Mouse (Mus musculus) embryonic facial prominence, embryonic 14.5 days (tissue): ENCODE measurements around the gene Car9. TPM values are rescaled to one million over a fixed set of nuclear protein-coding genes. Genes with fewer than 3 reads are reported as not detected.

Source experiments
- ATAC-seq: fragments of 200-750 bp; cut with Nextera tagmentation; 2 replicates; pipeline ENCODE4 v1.8.0; 2017; ENCODE audit warnings: low read depth, moderate number of reproducible peaks, moderate TSS enrichment
- DNase-seq: peaks from one replicate; pipeline ENCODE4 v3.0.0-alpha.2; 2015; ENCODE audit warnings: low spot score
- H3K27ac ChIP-seq: fragments of 300-500 bp; sonication (generic); replicated peaks from 2 replicates; pipeline ENCODE4 v1.5.1; 2014; ENCODE audit warnings: low read depth, mild to moderate bottlenecking, low read length, moderate library complexity
- H3K27me3 ChIP-seq: fragments of 300-500 bp; sonication (generic); replicated peaks from 2 replicates; pipeline ENCODE4 v1.6.1; 2014; ENCODE audit warnings: low read length; ENCODE audit not compliant: control insufficient read depth, insufficient read depth
- H3K36me3 ChIP-seq: fragments of 300-500 bp; sonication (generic); 2 replicates; pipeline ENCODE4 v1.6.1; 2014; ENCODE audit warnings: low read length, mixed read lengths; ENCODE audit not compliant: control insufficient read depth, insufficient read depth
- H3K4me1 ChIP-seq: fragments of 300-500 bp; sonication (generic); 2 replicates; pipeline ENCODE4 v1.6.1; 2014; ENCODE audit warnings: antibody characterized with exemption, low read length; ENCODE audit not compliant: control insufficient read depth, insufficient read depth
- H3K4me2 ChIP-seq: fragments of 300-500 bp; sonication (generic); 2 replicates; pipeline ENCODE4 v1.6.1; 2014; ENCODE audit warnings: low read depth, mild to moderate bottlenecking, low read length, moderate library complexity, mixed read lengths
- H3K4me3 ChIP-seq: fragments of 300-500 bp; sonication (generic); 2 replicates; pipeline ENCODE4 v1.5.1; 2014; ENCODE audit warnings: low read depth, mild to moderate bottlenecking, low read length
- H3K9ac ChIP-seq: fragments of 300-500 bp; sonication (generic); 2 replicates; pipeline ENCODE4 v1.6.1; 2014; ENCODE audit warnings: low read depth, mild to moderate bottlenecking, low read length, moderate library complexity, mixed read lengths
- H3K9me3 ChIP-seq: fragments of 300-500 bp; sonication (generic); 2 replicates; pipeline ENCODE4 v1.6.1; 2016; ENCODE audit warnings: low read length; ENCODE audit not compliant: control insufficient read depth
- WGBS: fragments of 180-500 bp; shearing (Covaris S2); extraction: QIAGEN DNeasy Blood & Tissue Kit; methylation state at CpG from one replicate; pipeline ENCODE4 v1.1.7; 2014; 5-methylcytosine and 5-hydroxymethylcytosine counted together
- polyA plus RNA-seq: library from polyadenylated mRNA; unstranded; fragments of >200 nt; fragmentation: Nextera tagmentation; extraction: Ambion mirVana; gene quantifications from 2 replicates; pipeline ENCODE4 v1.2.1, GENCODE M21; 2014

Gene Car9
- polyA plus RNA-seq, 1 experiment from 2014 or later: 0.43 TPM

DNA sequence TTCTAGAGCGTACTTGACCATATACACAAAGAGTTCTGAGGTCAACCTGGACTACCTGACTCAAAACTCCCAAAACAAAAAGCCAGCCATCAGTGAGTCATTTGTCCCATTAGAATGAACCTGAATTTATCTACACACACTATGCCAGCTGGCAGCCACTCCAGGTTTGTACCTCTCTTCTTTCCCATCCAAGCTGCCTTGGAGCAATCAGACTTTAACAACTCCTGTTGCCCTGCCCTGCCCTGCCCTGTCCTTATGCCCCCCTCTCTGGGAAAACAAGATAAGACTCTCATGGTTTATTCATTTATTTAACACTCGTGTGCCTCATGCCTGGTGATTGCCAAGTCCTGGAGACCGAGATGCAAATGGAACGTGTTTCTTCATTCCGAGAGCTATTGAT lies 16.0 kb upstream of the Car9 start:
- WGBS: 91% methylated on average over 5 of the region's 5 CpGs
- no peak for ATAC-seq
- no peaks in the 10 kb centered on the region for H3K9me3 ChIP-seq

DNA sequence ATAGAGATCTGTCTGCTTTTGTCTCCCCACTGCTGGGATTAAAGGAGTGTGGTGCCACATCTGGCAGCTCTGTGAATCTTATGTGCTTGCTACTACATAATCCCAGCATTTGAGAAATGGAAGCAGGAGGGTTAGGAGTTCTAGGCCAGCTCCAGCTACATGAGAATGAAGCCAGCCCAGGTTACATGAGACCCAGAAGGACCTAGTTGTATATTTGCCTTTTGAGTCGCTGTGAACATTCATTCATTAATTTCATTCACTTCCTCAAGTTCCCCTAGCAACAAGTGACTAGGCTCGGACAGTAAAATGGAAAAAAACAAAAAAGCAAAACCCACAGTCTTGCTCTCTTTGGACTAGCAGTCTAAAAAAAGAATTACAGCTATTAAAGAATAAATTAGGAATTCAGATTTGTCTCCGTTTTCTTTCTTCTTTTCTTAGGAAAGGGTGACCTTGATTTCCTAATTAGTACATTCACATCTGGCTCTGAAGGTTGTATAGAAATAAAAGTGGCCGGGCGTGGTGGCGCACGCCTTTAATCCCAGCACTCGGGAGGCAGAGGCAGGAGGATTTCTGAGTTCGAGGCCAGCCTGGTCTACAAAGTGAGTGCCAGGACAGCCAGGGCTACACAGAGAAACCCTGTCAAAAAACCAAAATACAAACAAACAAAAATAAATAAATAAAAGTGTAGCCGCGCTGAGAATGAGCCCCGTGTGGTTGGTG lies 14.5 kb upstream of the Car9 start:
- Histone ChIP-seq H3K4me1 (peaks cover 4% of the 10 kb centered on the region), H3K9me3 (no peaks in the 10 kb centered on the region), H3K9ac (peak overlapping the region; percentile 30; the same call in 1 of the 2 replicates), H3K27me3 (no peaks in the 10 kb centered on the region), H3K4me3 (peak overlapping the region; percentile 77), H3K36me3 (peaks cover 11% of the 10 kb centered on the region; the same call in 1 of the 2 replicates), H3K4me2 (peak overlapping the region; percentile 70), H3K27ac (peak overlapping the region; percentile 91)
- WGBS: 44% methylated on average over 12 of the region's 12 CpGs
- ATAC-seq (no peak), DNase-seq (no peak)

More for the DNA sequence above, 16.0 kb upstream of the Car9 start:
- Histone ChIP-seq H3K27me3 (no peaks in the 10 kb centered on the region), H3K27ac (no peak overlapping the region), H3K4me2 (no peak overlapping the region), H3K9ac (no peak overlapping the region), H3K4me1 (peaks cover 4% of the 10 kb centered on the region), H3K4me3 (no peak overlapping the region), H3K36me3 (no peaks in the 10 kb centered on the region)
- DNase-seq: no peak

DNA sequence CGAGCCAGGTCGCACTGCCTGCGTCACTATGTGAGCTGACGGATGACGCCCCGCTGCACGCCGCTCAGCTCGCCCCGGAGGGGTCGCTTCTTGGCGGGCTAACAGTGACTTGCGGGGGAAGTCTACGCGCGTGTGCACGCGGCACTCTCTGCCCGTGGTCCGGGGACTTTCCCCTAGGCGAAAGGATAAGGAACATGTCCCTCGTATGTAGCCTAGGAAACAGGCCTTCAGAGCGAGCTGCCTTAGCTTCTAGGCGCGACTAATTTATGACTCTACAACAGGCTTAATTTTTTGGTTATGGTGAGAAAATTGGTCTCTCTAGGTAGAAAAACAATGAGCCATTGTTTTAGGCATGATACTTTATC lies 14.0 kb upstream of the Car9 start, which contains the start of gene Ccdc107:
Gene Ccdc107 (plus strand): TSS at position 80 of the 365 bp plus-strand sequence.
- 0% methylated on average over 25 of the region's 25 CpGs for WGBS
- no peaks in the 10 kb centered on the region for H3K9me3 ChIP-seq
- peak within 1 kb of the TSS; percentile 70 for H3K4me2 ChIP-seq
- peaks cover 15% of the 10 kb centered on the region; the same call in 1 of the 2 replicates for H3K36me3 ChIP-seq
- H3K4me1 ChIP-seq: peaks cover 6% of the 10 kb centered on the region
- DNase-seq (peak; percentile 99), ATAC-seq (peak; percentile 99)
- peak within 1 kb of the TSS; percentile 77 for H3K4me3 ChIP-seq
- H3K27me3 ChIP-seq: no peaks in the 10 kb centered on the region
- H3K9ac ChIP-seq: peak within 1 kb of the TSS; percentile 80
- peak within 1 kb of the TSS; percentile 91 for H3K27ac ChIP-seq

DNA sequence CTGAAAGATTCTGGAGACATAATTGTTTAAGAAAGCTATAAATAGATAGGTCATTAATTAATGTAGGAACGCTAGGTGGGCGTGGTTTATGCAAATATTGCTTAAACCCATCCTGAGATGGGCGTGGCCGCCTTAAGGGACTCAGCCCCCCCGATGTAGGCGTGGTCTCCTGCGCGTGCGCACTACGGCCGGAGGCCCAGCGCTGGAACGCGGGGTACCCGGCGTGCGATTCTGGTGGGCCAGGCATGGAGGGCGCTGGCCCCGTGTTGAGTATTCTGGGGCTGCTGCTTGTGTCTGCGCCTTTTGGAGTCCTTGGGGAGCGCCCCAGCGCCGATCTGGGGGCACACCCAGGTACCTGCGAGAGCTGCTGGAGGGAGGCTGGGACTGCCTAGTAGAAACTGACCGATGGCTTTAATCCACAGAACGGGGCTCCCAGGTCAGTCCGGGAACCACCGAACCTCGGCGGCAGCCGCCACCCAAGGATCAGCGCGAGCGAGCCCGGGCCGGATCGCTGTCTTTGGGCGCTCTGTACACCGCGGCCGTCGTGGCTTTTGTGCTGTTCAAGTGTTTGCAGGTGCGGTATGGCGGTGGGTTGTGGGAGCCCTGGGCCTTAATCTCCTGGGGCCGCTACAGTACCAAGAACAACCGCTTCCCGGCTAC lies 13.4 kb upstream of the Car9 start:
- H3K9me3 ChIP-seq: no peaks in the 10 kb centered on the region
- H3K27me3 ChIP-seq: no peaks in the 10 kb centered on the region
- H3K4me3 ChIP-seq: peak overlapping the region; percentile 77
- peak overlapping the region; percentile 80 for H3K9ac ChIP-seq
- peaks cover 11% of the 10 kb centered on the region for H3K4me1 ChIP-seq
- ATAC-seq (peak; percentile 91), DNase-seq (peak; percentile 98)
- 1% methylated on average over 35 of the region's 47 CpGs for WGBS
- H3K36me3 ChIP-seq: peaks cover 15% of the 10 kb centered on the region; the same call in 1 of the 2 replicates
- H3K4me2 ChIP-seq: peak overlapping the region; percentile 70
- H3K27ac ChIP-seq: peak overlapping the region; percentile 91

DNA sequence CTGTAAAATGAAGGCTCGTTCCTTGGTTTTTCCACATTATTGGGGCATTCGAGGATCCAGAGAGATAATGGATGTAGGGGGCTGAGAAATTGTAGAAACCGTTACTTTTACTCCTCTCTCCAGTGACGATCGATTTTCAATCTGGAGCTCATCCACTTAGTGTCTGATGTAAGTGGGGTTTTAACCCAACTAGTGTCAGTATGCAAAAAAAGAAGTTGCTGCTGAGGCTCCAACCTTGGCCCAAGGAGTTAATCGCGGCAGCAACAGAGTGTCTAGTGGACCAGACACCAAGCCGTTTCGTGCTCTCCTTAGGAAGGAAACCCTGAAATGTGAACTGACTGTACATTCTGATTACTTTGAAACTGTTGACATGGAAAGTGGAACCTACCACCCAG lies 12.9 kb upstream of the Car9 start:
- peak overlapping the region; percentile 80 for H3K9ac ChIP-seq
- no peaks in the 10 kb centered on the region for H3K9me3 ChIP-seq
- DNase-seq (peak; percentile 36), ATAC-seq (no peak)
- peak overlapping the region; percentile 70 for H3K4me2 ChIP-seq
- 2% methylated on average over 9 of the region's 9 CpGs for WGBS
- H3K27me3 ChIP-seq: no peaks in the 10 kb centered on the region
- H3K36me3 ChIP-seq: peaks cover 15% of the 10 kb centered on the region; the same call in 1 of the 2 replicates
- peak overlapping the region; percentile 77 for H3K4me3 ChIP-seq
- H3K27ac ChIP-seq: peak overlapping the region; percentile 91
- peaks cover 14% of the 10 kb centered on the region for H3K4me1 ChIP-seq

DNA sequence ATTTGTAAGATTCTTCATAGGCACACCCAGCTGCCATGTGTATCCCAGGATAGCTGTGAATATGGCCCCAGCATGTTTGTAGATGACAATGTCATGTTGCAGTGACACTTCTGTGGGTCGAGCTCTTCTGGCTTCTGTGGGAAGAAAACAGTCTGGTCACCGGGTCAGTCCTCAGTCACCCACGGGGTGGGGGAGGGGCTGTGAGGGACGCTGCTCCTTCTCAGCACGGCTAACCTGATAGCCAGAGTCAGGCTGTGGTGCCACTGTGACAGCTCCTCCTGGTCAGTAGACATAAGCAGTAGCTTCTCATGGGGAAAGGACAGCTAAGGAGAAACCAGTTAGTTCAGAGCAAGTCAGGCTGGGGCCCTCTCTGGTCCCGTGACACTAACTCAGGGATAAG lies 10.2 kb upstream of the Car9 start:
- DNase-seq (no peak), ATAC-seq (no peak)
- H3K9ac ChIP-seq: no peak overlapping the region
- peaks cover 15% of the 10 kb centered on the region; the same call in 1 of the 2 replicates for H3K36me3 ChIP-seq
- no peaks in the 10 kb centered on the region for H3K27me3 ChIP-seq
- no peaks in the 10 kb centered on the region for H3K9me3 ChIP-seq
- H3K4me3 ChIP-seq: no peak overlapping the region
- H3K27ac ChIP-seq: no peak overlapping the region
- H3K4me2 ChIP-seq: no peak overlapping the region
- 54% methylated on average over 6 of the region's 6 CpGs for WGBS
- peaks cover 19% of the 10 kb centered on the region for H3K4me1 ChIP-seq

DNA sequence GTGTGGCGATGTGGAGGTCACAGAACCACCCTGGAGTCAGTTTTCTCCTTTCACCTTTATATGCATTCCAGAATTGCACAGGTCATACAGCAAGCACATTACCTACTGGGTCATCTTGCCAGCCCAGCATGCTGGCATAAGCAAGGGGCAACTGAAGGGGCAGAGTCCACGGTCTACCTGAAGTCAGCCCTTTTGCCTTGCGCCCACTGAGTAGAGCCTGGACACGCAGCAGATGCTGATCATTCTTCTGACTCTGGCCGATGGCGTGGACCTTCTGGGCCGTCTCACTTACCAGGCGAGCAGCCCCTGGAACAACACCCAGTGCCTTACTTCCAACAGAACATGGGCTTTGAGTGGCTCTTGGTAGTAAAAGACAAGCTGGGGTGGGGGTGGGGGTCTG lies 9.4 kb upstream of the Car9 start:
- H3K4me2 ChIP-seq: peak overlapping the region; percentile 82; the same call in 1 of the 2 replicates
- DNase-seq (no peak), ATAC-seq (no peak)
- H3K4me3 ChIP-seq: peak overlapping the region; percentile 65; the same call in 1 of the 2 replicates
- 91% methylated on average over 8 of the region's 8 CpGs for WGBS
- no peaks in the 10 kb centered on the region for H3K27me3 ChIP-seq
- peaks cover 15% of the 10 kb centered on the region; the same call in 1 of the 2 replicates for H3K36me3 ChIP-seq
- no peak overlapping the region for H3K9ac ChIP-seq
- no peaks in the 10 kb centered on the region for H3K9me3 ChIP-seq
- no peak overlapping the region for H3K27ac ChIP-seq
- peaks cover 19% of the 10 kb centered on the region for H3K4me1 ChIP-seq

DNA sequence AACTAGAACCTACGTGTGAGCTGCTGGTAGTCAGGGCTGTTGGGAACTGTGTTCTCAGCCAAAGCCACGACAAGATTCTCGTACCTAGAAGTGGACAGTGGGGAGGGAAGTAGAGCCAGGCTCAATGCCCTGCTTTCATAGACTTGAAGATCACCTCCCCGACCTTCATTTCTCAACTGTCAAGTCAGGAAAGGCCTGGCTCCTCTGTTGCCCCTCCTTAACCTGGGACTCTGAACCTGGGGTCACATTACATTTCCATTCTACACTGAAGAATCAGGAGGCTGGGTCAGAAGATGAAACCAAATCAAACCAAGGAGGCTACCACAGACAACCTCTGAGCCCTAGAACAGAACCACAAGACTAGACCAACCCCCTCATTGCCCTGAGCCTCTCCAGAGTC lies 8.8 kb upstream of the Car9 start:
- Histone ChIP-seq H3K27ac (no peak overlapping the region), H3K9ac (peak overlapping the region; percentile 72), H3K4me1 (peaks cover 19% of the 10 kb centered on the region), H3K4me3 (peak overlapping the region; percentile 65), H3K36me3 (peaks cover 15% of the 10 kb centered on the region; the same call in 1 of the 2 replicates), H3K27me3 (no peaks in the 10 kb centered on the region), H3K9me3 (no peaks in the 10 kb centered on the region), H3K4me2 (peak overlapping the region; percentile 82)
- no peak for DNase-seq
- 59% methylated on average over 4 of the region's 4 CpGs for WGBS
- no peak for ATAC-seq
